Mouse (Mus musculus): ENCODE measurements around the gene Pld3.

Pld3 gene

GRCm38 (mm10) chr7:27552931-27553513, at the start of gene Pld3, which contains the start of gene 2310022A10Rik:
Gene Pld3, minus strand, starts transcription at chr7:27553218.
Gene 2310022A10Rik, plus strand, starts transcription at chr7:27553233.
- DNase-seq (ENCODE audit: low spot score) = peak; percentile 93

GRCm38 (mm10) chr7:27602161-27602560, 49.1 kb upstream of the Pld3 start:
- no peak for DNase-seq (ENCODE audit: low spot score)

GRCm38 (mm10) chr7:27601628-27602027, 48.6 kb upstream of the Pld3 start:
- DNase-seq (ENCODE audit: low spot score) = no peak

GRCm38 (mm10) chr7:27598053-27598452, 45.0 kb upstream of the Pld3 start:
- DNase-seq (ENCODE audit: low spot score) = no peak

GRCm38 (mm10) chr7:27596586-27597503, 43.8 kb upstream of the Pld3 start:
- DNase-seq (ENCODE audit: low spot score) = peak; percentile 60

- no peak for DNase-seq (ENCODE audit: low spot score)
Measured at GRCm38 (mm10) chr7:27592934-27593645, 40.1 kb upstream of the Pld3 start.

- DNase-seq (ENCODE audit: low spot score) = peak; percentile 41
Measured at GRCm38 (mm10) chr7:27592217-27592929, 39.4 kb upstream of the Pld3 start.

GRCm38 (mm10) chr7:27591266-27592216, 38.5 kb upstream of the Pld3 start, which contains the start of gene Akt2:
Gene Akt2, plus strand, starts transcription at chr7:27591552.
- peak; percentile 94 for DNase-seq (ENCODE audit: low spot score)

- no peak for DNase-seq (ENCODE audit: low spot score)
Measured at GRCm38 (mm10) chr7:27590566-27591213, 37.7 kb upstream of the Pld3 start.

- DNase-seq (ENCODE audit: low spot score) = no peak
Measured at GRCm38 (mm10) chr7:27590088-27590487, 37.1 kb upstream of the Pld3 start.

GRCm38 (mm10) chr7:27587741-27588140, 34.7 kb upstream of the Pld3 start:
- DNase-seq (ENCODE audit: low spot score) = no peak

- no peak for DNase-seq (ENCODE audit: low spot score)
Measured at GRCm38 (mm10) chr7:27586861-27587260, 33.8 kb upstream of the Pld3 start.

- no peak for DNase-seq (ENCODE audit: low spot score)
Measured at GRCm38 (mm10) chr7:27580380-27581174, 27.6 kb upstream of the Pld3 start.

GRCm38 (mm10) chr7:27578465-27578864, 25.4 kb upstream of the Pld3 start:
- DNase-seq (ENCODE audit: low spot score) = no peak

GRCm38 (mm10) chr7:27577589-27577988, 24.6 kb upstream of the Pld3 start:
- no peak for DNase-seq (ENCODE audit: low spot score)

GRCm38 (mm10) chr7:27576914-27577313, 23.9 kb upstream of the Pld3 start:
- no peak for DNase-seq (ENCODE audit: low spot score)

- no peak for DNase-seq (ENCODE audit: low spot score)
Measured at GRCm38 (mm10) chr7:27574124-27574880, 21.3 kb upstream of the Pld3 start.

- DNase-seq (ENCODE audit: low spot score) = no peak
Measured at GRCm38 (mm10) chr7:27572133-27572532, 19.1 kb upstream of the Pld3 start.
